Mouse (Mus musculus) olfactory bulb, adult 2 months (tissue): Measurements from ENCODE around the gene Ccndbp1.

ENCODE experiments used
- CTCF ChIP-seq: fragments of 200-500 bp; IDR thresholded peaks from 2 replicates; pipeline ENCODE4 v1.5.1; 2012; ENCODE audit warnings: low read depth, mild to moderate bottlenecking, low read length, moderate library complexity; ENCODE audit not compliant: insufficient read depth
- POLR2A ChIP-seq: fragments of 200-500 bp; IDR thresholded peaks from 2 replicates; pipeline ENCODE4 v1.6.1; 2012; ENCODE audit warnings: mild to moderate bottlenecking, low read depth, low read length, moderate library complexity; ENCODE audit not compliant: insufficient read depth

DNA sequence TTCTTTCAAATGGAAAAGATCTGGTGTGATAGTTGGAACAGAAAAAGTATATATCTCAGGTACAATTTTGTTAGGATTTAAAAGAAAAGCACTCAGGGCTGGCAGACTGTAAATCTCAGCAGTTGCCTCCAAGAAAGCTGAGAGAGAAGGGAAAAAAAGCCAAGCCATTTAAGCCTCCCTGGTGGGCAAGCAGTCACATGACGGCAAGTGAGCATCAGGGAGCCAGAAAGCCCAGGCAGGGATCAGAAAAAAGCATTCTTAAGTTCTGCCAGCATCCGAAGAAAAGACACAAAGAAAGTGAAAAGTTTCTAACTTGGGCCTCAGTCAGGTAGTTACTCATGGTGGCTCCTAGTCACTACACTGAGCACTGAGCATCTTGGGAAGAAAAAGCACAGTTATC, 24.6 kb upstream of the Ccndbp1 start:
- TF ChIP-seq POLR2A (no peak), CTCF (no peak)
